Mouse (Mus musculus) olfactory bulb, adult 2 months (tissue): ENCODE data around the gene Flvcr1.

Source experiments
- CTCF ChIP-seq: fragments of 200-500 bp; IDR thresholded peaks from 2 replicates; pipeline ENCODE4 v1.5.1; 2012; ENCODE audit warnings: low read depth, mild to moderate bottlenecking, low read length, moderate library complexity; ENCODE audit not compliant: insufficient read depth
- POLR2A ChIP-seq: fragments of 200-500 bp; IDR thresholded peaks from 2 replicates; pipeline ENCODE4 v1.6.1; 2012; ENCODE audit warnings: mild to moderate bottlenecking, low read depth, low read length, moderate library complexity; ENCODE audit not compliant: insufficient read depth

DNA sequence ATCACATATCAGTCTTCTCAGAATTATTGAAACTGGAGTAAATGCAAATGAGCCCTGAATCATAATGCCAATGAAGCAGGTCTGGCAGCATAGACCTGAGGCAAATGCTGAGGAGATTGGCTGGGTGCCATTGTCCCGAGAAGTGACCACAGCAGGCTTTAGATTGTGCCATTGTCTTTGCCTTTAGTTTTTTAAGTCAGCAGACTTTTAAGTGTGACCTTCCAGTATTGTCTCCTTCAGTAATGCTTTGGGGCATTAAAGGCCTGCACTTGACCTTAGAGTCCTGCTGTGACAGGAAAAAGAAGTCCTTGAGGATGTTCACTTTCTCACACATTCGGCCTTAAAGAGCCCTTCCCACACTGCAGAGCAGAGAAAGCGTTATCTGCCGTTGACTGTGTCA, 44.3 kb upstream of the Flvcr1 start:
- TF ChIP-seq CTCF (no peak), POLR2A (no peak)
